Mouse (Mus musculus): Measurements from ENCODE around the gene Slc35f3. TPM values are rescaled to one million over a fixed set of nuclear protein-coding genes. Genes with fewer than 3 reads are reported as not detected.

Gene Slc35f3
- polyA plus RNA-seq, 1 experiment: 0.46 TPM

- no peak for DNase-seq (ENCODE audit: low read depth)
These were observed 29.4 kb downstream of the Slc35f3 start for GRCm38 (mm10) chr8:126327786-126328185.

GRCm38 (mm10) chr8:126338864-126339263, 40.5 kb downstream of the Slc35f3 start:
- no peak for DNase-seq (ENCODE audit: low read depth)

- no peak for DNase-seq (ENCODE audit: low read depth)
These were observed 41.0 kb downstream of the Slc35f3 start for GRCm38 (mm10) chr8:126339357-126339756.

GRCm38 (mm10) chr8:126341200-126341599, 42.8 kb downstream of the Slc35f3 start:
- no peak for DNase-seq (ENCODE audit: low read depth)

GRCm38 (mm10) chr8:126343427-126343826, 45.1 kb downstream of the Slc35f3 start:
- no peak for DNase-seq (ENCODE audit: low read depth)

GRCm38 (mm10) chr8:126345100-126345499, 46.7 kb downstream of the Slc35f3 start:
- DNase-seq (ENCODE audit: low read depth): no peak

- no peak for DNase-seq (ENCODE audit: low read depth)
These were observed 54.9 kb downstream of the Slc35f3 start for GRCm38 (mm10) chr8:126353259-126353658.

- no peak for DNase-seq (ENCODE audit: low read depth)
These were observed 59.6 kb downstream of the Slc35f3 start for GRCm38 (mm10) chr8:126357946-126358345.

GRCm38 (mm10) chr8:126359296-126359695, 60.9 kb downstream of the Slc35f3 start:
- DNase-seq (ENCODE audit: low read depth): no peak

- DNase-seq (ENCODE audit: low read depth): no peak
These were observed 61.7 kb downstream of the Slc35f3 start for GRCm38 (mm10) chr8:126360106-126360505.

GRCm38 (mm10) chr8:126360701-126361100, 62.3 kb downstream of the Slc35f3 start:
- DNase-seq (ENCODE audit: low read depth): no peak

- no peak for DNase-seq (ENCODE audit: low read depth)
These were observed 67.9 kb downstream of the Slc35f3 start for GRCm38 (mm10) chr8:126366251-126366650.

GRCm38 (mm10) chr8:126368349-126369054, 70.1 kb downstream of the Slc35f3 start:
- no peak for DNase-seq (ENCODE audit: low read depth)

- DNase-seq (ENCODE audit: low read depth): no peak
These were observed 73.5 kb downstream of the Slc35f3 start for GRCm38 (mm10) chr8:126371871-126372270.

GRCm38 (mm10) chr8:126379580-126379979, 81.2 kb downstream of the Slc35f3 start:
- no peak for DNase-seq (ENCODE audit: low read depth)

- no peak for DNase-seq (ENCODE audit: low read depth)
These were observed 81.8 kb downstream of the Slc35f3 start for GRCm38 (mm10) chr8:126380141-126380540.

- DNase-seq (ENCODE audit: low read depth): no peak
These were observed 82.9 kb downstream of the Slc35f3 start for GRCm38 (mm10) chr8:126381299-126381698.

GRCm38 (mm10) chr8:126382216-126382615, 83.9 kb downstream of the Slc35f3 start:
- no peak for DNase-seq (ENCODE audit: low read depth)

- DNase-seq (ENCODE audit: low read depth): no peak
These were observed 84.4 kb downstream of the Slc35f3 start for GRCm38 (mm10) chr8:126382749-126383148.

GRCm38 (mm10) chr8:126387566-126387965, 89.2 kb downstream of the Slc35f3 start:
- no peak for DNase-seq (ENCODE audit: low read depth)

- DNase-seq (ENCODE audit: low read depth): peak; percentile 60
These were observed 93.2 kb downstream of the Slc35f3 start for GRCm38 (mm10) chr8:126391541-126391940.

GRCm38 (mm10) chr8:126395386-126395785, 97.0 kb downstream of the Slc35f3 start:
- DNase-seq (ENCODE audit: low read depth): no peak

GRCm38 (mm10) chr8:126395917-126396316, 97.6 kb downstream of the Slc35f3 start:
- no peak for DNase-seq (ENCODE audit: low read depth)

GRCm38 (mm10) chr8:126398349-126398748, 100.0 kb downstream of the Slc35f3 start:
- no peak for DNase-seq (ENCODE audit: low read depth)

All from gonadal fat pad, adult 2 months (tissue).